Mouse (Mus musculus) frontal cortex, postnatal 14 days (tissue): Measurements from ENCODE around the gene Dnmt3l.
A peak's percentile ranks its signal among the peaks of the same experiment; 100 is the strongest.
"Not testable (repeated sequence)": the region's sequence is repeated elsewhere in the genome, so short reads cannot be mapped to it uniquely, and the experiment has no call there.

Experiments used
- DNase-seq, 2 experiments: peaks; one replicate each; pipeline ENCODE4 v3.0.0; 2022; ENCODE audit warnings: low spot score in 2 of 2

Dnmt3l gene

DNA sequence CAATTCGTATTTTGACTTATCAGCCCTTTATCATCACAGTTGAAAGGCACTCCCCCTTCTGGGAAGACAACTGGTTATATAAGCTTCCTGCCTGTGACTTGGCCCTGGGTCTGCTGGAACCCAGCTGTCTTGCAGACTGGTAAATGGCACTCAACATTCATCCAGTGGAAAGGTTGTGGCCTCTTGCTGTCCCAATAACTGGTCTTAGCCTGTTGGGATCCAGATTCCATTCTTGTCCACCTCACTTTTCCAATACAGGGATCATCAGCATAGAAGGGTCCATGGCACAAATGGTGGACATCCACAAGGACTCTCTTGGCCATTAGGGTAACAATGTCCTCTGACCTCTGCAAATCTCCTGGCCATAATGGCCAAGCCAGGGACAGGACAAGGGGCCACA is 42.3 kb downstream of the Dnmt3l start:
- DNase-seq = no peak

DNA sequence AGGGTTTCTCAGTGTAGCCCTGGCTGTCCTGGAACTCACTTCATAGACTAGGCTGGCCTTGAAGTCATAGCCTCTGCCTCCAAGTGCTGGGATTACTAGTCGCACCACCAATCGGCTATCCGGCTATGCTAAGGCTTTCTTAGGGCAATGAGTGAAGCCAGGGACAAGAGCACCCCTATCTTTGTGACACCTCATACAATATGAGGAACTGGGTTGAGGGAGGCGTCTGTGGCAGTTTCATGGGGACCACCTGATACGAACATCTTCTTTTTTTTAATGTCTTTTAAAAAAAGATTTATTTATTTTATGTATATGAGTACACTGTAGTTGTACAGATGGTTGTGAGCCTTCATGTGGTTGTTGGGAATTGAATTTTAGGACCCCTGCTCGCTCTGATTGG is 44.0 kb downstream of the Dnmt3l start:
- no peak for DNase-seq

DNA sequence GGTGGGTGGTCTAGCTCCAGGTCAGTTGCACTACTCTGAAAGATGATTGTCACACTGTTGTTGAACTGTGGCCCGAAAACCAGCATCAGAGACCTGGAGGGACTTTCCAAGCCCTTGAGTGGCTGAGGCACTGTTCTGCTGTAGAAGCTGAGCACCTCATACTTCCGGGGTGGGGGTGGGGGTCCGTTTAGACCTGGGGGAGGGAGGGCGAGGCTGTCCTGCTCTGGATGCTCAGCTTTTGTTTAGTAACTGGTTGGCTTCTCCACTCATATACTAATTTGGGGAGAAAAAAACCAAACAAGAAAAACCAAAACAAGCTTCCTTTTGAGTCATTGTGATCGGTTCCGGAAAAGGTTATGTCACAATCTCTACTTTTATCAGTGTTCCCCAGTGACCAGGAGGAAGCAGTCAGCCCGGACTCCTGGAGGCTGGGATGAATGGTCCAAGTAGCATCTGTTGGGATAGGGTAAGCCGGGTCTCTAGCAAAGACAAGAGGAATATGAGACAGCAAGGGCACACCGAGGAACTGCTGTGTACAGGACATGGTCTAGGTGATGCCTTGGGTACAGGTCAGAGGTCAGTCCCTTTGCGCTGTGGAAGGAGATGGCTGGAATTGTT is 44.8 kb downstream of the Dnmt3l start:
- no peak for DNase-seq

DNA sequence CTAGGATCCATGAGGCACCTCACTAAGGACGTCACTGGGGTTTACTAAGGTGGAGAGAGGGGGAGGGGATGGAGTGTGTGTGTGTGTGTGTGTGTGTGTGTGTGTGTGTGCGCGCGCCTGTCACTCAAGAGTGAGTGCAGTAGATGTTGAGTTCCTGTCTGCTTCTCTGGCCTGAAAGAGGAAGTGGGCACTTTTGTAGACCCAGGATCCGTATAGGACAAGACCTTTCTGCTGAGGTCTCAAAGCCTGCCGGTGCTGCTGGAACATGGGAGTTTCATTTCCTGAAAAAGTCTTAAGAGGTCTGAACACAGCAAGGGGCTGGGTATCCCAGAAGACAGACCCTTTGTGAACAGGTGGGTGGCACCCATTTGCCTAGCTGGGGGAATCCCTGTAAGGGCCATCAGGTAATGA is 45.4 kb downstream of the Dnmt3l start:
- DNase-seq = no peak

DNA sequence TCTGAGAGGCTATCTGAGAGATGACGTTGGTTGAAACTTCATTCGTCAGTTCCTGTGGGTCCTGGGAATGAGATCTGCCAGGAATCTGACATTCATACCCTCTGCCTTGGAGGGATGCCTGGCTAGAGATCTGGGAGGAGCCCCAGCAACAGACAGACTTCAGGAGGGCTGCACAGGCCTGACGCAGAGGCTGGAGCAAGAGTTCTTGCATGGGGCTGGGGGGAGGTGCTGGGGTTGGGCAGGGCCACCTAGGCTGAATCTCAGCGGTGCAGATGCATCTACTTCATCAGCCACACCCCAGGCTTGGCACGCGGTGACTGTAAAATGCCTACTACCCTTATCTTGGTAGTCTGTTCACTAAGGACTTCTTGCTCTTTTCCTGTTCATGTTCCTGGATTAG is 48.5 kb downstream of the Dnmt3l start:
- no peak for DNase-seq

DNA sequence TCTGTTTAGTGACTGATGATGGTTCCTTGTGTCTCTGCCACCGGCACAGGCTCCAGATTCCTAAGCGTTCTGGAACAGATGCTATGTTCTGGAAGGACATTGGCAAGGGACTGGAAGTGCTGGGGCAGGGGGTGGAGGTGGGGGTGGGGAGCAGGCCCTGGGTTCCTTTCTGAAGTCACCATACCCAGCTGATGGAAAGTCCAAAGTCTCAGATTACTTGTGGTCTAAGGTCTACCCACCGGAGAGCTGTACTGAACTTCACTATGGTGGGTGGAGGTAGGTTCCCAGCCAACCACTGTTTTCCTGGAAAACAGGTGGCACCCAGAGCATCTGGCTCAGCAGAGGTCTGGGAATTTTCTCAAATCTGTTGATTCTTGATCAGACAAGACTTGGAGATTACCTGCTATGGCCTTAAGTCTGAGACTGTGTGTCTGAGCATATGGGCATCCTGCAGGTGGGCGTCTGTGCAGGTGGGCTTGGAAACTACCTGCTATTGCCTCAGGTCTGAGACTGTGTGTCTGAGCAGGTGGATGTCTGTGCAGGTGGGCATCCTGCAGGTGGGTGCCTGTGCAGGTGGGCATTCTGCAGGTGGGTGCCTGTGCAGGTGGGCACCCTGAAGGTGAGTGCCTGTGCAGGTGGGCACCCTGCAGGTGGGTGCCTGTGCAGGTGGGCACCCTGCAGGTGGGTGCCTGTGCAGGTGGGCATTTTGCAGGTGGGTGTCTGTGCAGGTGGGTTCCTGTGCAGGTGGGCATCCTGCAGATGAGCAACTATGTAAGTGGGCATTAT is 49.2 kb downstream of the Dnmt3l start:
- no peak for DNase-seq

DNA sequence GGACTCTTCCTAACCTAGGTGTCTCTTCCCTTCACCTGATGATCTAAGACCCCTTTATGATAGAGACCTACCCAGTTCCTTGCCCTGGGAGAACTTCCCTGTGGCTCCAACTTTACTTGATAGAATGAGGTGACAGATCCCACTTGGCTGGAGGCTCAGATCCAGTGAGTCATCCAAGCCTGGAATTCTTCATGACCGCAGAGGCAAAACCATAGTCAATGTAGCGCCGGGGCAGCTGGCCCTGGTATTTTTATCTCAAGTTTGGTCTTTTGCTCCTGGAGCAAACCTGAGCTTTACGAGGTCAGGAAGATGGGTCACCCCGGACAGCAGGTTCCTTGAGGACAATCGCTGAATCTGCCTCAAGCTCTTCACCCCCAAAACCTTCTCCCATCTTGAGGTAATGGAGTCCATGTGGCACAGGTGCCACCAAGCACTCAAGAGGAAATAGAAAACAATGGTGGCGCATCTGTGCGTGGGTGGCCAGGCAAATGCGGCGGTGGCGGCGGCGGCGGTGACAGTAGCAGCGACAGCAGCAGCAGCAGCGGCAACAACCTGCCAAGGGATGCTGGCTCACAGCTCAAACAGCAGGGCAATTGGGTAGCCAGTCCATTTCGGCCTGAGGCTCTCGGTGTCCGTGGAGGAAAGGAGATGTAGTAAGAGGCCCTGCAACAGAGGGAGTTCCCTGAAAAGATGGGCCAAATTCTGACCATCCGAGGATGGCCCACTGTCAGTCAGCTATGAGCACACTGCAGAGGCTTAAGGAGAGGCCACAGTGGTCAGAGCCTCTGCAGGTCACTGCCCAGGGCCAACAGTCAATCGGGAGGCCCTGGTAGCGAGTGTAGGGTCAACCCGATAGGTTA is 50.3 kb downstream of the Dnmt3l start:
- DNase-seq = no peak

DNA sequence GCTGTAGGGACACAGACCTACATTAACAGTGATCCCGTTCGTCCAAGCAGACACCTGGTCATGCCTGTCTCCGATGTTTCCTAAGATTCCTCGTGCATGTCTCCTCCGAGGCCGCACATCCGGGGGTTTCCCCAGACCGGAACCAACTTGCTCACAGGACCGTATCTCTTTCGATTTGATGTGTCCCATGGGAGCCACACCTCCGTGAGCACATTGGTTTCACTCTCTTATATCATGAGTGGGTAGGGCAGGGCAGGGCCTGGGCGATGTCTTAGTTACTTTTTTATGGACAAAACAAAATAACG is 50.9 kb downstream of the Dnmt3l start:
- DNase-seq = no peak

DNA sequence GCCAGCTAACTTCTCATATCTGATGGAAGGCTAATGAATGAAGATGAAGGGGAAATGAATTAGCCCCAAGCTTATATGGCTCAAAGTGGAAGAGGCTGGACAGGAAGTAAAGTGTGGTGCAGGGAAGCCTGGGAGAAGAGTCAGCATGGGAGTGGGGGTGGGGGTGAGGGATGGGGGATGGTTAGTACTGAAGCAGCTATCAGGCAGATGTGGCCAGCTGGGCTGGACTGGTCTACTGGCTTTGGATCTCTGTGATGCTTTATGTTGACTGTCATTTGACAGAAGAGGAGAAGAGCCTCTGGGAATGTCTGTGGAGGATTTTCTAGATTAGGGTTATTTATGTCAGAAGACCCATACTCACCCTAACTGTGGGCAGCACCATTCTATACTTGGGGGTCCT is 53.5 kb downstream of the Dnmt3l start:
- no peak for DNase-seq

DNA sequence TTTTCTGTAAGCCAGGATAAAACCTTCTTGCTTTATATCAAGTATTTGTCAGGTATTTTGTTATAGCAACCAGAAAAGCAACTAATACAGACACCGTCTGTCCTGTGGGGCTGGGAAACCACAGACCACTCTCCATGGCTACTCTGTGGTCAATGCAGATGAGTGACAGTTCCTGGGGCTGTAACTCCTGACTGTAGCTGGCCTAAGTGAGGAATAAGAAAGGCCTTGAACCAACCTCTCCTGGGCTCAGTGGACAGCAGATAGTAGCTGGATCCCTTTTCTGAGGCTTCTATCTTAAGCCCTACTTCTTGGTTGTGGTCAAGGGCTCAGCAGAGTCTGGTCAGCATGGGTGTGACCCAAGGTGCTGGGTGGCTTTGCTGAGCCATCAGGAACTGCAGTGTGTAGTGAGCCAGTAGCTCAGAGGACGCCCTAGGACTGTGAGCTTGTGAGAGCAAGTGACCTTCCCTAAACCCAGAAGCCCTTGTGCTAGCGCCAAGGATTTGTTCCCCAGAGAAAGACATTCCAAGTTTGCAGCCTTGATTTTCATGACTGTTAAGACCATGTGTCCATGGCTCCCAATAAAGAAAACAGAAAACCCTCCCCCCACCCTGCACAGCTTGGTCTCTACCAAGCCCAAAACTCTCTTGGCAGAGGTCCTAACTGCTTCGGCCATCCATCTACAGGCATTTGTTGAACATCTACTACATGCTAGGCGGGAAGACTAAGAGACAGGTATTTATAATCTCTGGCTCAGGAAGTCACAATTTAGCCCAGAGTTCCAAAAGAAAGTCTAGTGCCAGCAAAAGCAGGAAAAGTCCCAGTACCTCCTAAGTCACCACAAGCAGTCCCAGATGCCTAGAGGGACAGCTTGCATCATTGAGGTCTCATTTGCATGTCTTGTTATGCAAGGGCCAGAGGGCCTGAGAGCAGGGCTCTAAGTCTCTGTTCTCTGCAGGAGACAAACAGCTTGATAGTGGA is 54.5 kb downstream of the Dnmt3l start:
- DNase-seq = no peak

DNA sequence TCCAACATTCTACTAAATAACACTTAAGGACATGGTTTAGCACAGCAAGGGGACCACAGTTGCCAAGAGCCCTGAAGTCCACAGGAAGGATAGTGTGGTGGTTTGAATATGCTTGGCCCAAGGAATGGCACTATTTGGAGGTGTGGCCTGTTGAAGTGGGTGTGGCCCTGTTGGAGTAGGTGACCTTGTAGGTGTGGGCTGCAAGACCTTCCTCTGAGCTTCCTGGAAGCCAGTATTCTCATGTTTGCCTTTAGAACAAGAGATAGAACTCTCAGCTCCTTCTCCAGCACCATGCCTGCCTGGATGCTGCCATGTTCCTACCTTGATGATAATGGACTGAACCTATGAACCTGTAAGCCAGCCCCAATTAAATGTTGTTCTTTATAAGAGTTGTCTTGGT is 58.1 kb downstream of the Dnmt3l start:
- DNase-seq = not testable (repeated sequence)

DNA sequence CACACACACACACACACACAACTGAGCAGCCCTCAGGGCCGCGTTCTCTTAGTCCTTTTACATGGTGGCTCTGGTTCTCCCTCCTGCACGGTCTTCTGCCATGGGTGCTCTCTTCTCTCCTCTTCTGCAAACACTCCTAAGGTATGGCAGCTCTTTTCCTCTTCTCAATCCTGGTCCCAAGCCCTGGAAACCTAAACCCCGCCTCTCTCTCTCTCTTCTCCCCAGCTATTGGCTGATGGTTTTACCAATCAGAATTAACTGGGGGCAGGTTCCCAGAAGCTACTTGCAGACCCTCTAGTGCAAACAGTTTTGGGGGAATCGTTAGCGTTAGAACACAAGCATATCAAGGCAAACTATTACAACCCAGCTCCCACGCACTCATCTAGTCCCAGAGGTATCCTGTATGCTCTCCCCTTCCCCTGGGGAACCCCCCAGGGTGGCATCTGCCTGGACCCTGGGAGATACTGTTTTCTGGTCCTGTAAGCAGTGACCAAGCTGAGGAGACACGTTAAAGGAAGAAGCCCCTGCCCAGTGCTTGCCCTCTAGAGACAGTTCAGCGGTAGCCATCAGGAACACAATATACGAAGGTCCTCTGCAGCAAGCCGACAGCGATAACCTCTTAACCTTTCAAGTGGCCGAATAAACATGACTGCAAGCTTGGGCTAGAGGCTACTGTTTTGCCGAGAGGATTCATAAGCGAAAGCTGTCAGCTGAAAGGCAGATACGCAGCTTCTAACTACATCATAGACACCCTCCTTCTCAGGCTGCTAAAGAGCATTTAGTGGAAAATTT is 59.4 kb downstream of the Dnmt3l start:
- DNase-seq = no peak

DNA sequence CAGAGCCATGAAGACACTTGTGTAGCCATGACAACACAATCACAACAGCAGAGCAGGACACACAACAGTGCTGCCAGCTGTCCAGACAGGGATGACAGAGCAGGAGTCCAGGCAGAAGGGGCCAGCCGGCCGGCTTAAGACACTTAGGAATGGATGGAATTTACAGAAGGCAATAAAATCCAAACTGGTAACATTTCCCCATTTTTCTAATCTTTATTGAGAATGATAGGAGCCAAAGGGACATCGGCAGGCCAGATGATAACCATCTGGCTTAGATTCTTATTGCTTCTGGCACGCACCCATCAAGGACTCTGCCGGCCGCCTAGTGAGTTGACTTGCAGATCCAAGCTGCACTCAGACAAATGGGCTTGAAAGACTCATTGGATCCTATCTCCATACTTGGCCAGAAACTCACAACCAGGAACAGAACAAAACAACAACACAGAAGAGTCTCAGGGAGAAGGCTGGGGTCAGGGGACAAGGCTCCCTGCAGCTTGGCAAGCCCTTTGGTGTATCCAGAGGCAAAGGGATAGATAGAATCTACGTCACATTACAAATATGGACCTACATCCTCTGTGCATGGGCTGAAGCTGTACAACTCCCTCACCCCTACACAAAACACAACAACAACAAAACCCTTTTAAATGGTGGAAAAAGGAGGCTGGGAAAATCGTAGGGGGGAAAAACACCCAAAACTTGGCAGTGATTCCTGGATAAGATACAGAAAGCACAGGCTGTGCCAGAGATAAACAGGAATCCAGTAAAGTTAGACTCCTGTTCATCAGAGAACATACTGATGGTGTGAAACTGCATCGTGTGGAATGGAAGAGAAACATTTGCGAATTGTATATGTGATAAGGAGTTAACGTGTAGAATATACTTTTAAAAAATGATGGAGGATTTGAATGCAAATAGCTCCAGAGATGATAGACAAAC is 63.1 kb downstream of the Dnmt3l start:
- no peak for DNase-seq

DNA sequence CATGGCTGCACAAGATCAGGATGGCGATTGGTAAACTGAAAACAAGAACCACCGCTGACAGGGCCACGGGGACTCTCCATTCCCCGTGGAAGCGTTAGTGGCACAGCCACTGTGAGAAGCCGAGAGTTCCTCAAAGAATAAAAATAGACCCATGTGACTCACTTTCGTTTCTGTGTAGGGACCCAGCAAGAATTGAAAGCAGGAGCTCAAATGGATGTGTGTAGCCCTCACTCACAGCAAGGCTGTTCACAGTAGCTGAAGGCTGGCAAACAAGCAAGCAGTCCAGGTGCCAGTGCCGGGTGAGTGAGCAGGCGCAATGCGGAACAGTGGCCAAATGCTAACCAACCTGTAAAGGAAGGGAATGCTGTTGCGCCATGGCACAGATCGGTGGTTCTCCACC is 63.8 kb downstream of the Dnmt3l start:
- peak; percentile 11 to 12 for DNase-seq
